Mouse (Mus musculus): ENCODE data around the gene Pip4k2a. TPM values are rescaled to one million over a fixed set of nuclear protein-coding genes. Genes with fewer than 3 reads are reported as not detected.

Gene Pip4k2a
- total and polyA plus RNA-seq, 2 experiments from 2014 or later: 8.4 to 9.3 TPM

DNA sequence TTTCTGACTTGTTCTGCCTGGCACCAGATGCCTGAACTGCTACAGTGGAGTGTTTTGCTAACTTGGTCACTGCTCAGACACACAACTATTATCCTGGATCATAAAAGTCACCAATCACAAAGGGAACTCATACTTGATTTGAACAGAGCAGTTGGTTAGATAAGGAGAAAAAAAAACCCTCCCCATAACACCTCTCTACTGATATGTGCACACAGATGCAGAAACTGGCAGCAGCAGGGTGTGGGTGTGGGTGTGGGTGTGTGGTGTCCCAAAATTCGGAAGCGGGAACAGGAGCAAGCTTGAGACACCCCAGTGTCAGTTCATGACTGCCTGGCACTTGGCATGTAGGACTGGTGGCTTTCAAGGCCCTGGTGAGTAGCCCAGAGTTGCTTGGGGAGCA lies 130.9 kb downstream of the Pip4k2a start:
- no peak overlapping the region for H3K4me3 ChIP-seq (ENCODE audit: low read depth, low read length)
- ATAC-seq (no peak), DNase-seq (no peak)
- H3K27ac ChIP-seq (ENCODE audit: low read depth, low read length): no peak overlapping the region
- H3K9ac ChIP-seq: no peak overlapping the region
- H3K4me1 ChIP-seq (ENCODE audit: insufficient read depth): no peaks in the 10 kb centered on the region
- no peaks in the 10 kb centered on the region for H3K36me3 ChIP-seq (ENCODE audit: insufficient read depth)
- 89% methylated on average over 2 of the region's 2 CpGs for WGBS
- TF ChIP-seq CTCF (IDR thresholded peaks at IDR 0.05; ENCODE audit: low read depth): no peak
- H3K27me3 ChIP-seq (ENCODE audit: insufficient read depth, low read length): no peaks in the 10 kb centered on the region
- H3K4me2 ChIP-seq (ENCODE audit: low read depth): no peak overlapping the region
- no peaks in the 10 kb centered on the region for H3K9me3 ChIP-seq (ENCODE audit: low read length)

DNA sequence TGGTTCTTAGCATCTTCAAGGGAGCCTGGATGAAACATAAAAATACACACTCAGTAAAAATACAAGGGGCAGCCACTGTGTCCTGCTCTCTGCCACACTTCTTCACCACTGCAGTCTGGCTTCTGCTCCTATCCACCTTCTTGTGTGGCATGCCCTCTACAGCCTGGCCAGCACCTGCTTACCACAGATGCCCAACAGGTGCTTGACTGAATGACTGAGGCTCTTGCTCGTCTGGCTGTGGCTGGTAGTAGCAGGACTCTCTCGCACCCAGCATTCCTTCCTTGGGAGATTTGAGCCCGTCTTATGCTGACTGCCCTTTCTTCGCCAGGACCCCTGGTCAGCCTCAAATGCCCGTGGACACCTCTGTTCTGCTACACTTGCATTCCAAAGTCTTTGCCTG lies 133.2 kb downstream of the Pip4k2a start:
- H3K4me1 ChIP-seq (ENCODE audit: insufficient read depth): no peaks in the 10 kb centered on the region
- no peaks in the 10 kb centered on the region for H3K9me3 ChIP-seq (ENCODE audit: low read length)

DNA sequence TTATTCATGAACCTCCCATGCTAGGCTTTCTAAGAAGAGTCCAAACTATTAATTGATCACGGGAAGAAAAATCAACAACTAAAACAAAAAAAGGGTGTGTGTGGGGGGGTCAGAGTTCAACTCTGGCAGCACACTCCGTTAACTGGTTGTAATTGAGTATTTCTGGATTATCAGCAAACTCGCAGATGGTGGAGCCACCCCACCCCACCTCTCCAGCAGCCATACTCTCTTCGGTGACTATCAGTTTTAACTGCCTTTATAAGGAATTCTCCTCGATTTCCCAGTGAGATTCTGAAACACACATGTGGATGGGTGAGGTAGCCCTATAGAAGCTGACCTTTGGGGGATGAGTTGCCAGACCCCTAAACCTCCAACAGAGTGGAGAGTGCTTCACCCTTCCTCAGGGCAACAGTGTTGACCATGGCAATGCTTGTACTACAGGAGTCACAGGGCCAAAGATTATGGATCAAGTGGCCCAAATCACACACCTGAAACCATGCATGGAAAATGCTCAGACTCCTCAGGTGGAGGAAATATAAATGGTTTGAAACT lies 136.2 kb downstream of the Pip4k2a start:
- Histone ChIP-seq H3K27me3 (ENCODE audit: insufficient read depth, low read length) (no peaks in the 10 kb centered on the region), H3K4me2 (ENCODE audit: low read depth) (no peak overlapping the region), H3K9me3 (ENCODE audit: low read length) (no peaks in the 10 kb centered on the region), H3K4me3 (ENCODE audit: low read depth, low read length) (no peak overlapping the region), H3K27ac (ENCODE audit: low read depth, low read length) (no peak overlapping the region), H3K36me3 (ENCODE audit: insufficient read depth) (no peaks in the 10 kb centered on the region), H3K9ac (no peak overlapping the region), H3K4me1 (ENCODE audit: insufficient read depth) (no peaks in the 10 kb centered on the region)
- DNase-seq: no peak
- no peak for ATAC-seq
- TF ChIP-seq CTCF (IDR thresholded peaks at IDR 0.05; ENCODE audit: low read depth): no peak
- 81% methylated on average over 5 of the region's 5 CpGs for WGBS

More for the DNA sequence above, 133.2 kb downstream of the Pip4k2a start:
- H3K27ac ChIP-seq (ENCODE audit: low read depth, low read length): no peak overlapping the region
- 88% methylated on average over 5 of the region's 5 CpGs for WGBS
- DNase-seq (no peak), ATAC-seq (no peak)
- no peak overlapping the region for H3K9ac ChIP-seq
- no peak for TF ChIP-seq CTCF (IDR thresholded peaks at IDR 0.05; ENCODE audit: low read depth)
- H3K4me2 ChIP-seq (ENCODE audit: low read depth): no peak overlapping the region
- H3K36me3 ChIP-seq (ENCODE audit: insufficient read depth): no peaks in the 10 kb centered on the region
- no peaks in the 10 kb centered on the region for H3K27me3 ChIP-seq (ENCODE audit: insufficient read depth, low read length)
- H3K4me3 ChIP-seq (ENCODE audit: low read depth, low read length): no peak overlapping the region

DNA sequence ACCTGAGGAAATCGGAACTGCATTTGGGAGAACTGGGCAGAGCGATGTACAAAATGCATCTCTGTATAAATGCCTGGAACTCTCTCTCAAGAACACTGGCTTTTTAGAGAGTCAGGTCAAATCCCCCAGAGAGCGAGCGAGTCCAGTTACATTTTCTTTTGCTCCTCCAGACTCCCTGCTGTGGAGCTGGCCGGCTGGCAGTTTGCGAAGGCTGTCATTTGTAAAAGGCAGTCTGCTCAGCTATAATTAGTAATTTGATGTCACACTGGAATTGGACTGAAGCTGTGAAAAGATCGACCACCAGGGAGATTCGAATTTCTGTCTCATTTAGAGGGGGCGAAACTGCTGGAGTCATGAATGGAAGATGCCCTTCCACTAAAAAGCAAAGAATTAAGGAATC lies 137.2 kb downstream of the Pip4k2a start:
- Histone ChIP-seq H3K27ac (ENCODE audit: low read depth, low read length) (no peak overlapping the region), H3K4me3 (ENCODE audit: low read depth, low read length) (no peak overlapping the region), H3K27me3 (ENCODE audit: insufficient read depth, low read length) (no peaks in the 10 kb centered on the region), H3K9me3 (ENCODE audit: low read length) (no peaks in the 10 kb centered on the region), H3K4me2 (ENCODE audit: low read depth) (no peak overlapping the region), H3K36me3 (ENCODE audit: insufficient read depth) (no peaks in the 10 kb centered on the region), H3K9ac (no peak overlapping the region), H3K4me1 (ENCODE audit: insufficient read depth) (no peaks in the 10 kb centered on the region)
- no peak for DNase-seq
- TF ChIP-seq CTCF (IDR thresholded peaks at IDR 0.05; ENCODE audit: low read depth): no peak
- WGBS: 10% methylated on average over 9 of the region's 9 CpGs
- ATAC-seq: no peak

DNA sequence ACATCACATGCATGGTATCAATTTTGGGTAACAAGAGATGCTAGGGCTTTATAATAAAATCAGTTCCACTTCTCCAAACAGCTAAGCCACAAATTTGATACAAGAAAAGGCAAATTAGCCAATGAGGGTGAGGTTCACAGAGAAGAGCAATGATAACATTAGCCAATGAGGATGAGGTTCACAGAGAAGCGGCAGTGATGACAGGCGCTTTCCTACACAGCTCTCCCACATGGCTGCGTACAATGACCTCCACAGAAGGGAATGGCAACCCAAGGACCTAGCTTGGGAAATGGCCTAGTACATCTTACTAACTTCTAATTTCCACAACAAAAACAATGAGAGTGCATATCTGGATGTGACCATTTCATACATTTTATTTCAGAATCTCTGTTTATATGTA lies 140.0 kb downstream of the Pip4k2a start:
- 95% methylated on average over 3 of the region's 3 CpGs for WGBS
- no peak for ATAC-seq

DNA sequence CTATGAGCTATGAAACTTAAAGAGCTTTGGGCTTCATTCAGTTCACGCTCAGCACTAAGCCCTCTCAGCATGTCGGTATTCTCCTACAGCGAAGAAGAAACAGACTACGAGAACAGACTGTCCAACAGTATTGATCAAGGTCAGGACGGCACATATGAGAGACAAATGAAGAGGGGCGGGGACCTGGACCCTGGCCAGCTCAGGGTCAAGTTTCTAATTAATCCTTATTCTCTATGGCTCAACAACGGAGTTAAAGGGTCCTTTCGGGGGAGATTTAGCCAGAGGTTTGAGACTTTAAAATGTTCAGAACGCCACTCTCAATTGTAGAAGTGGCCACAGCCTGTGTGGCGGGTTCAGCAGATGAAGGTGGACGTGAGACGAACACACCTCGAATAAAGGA lies 141.5 kb downstream of the Pip4k2a start:
- 38% methylated on average over 13 of the region's 13 CpGs for WGBS
- DNase-seq: no peak
- H3K27me3 ChIP-seq (ENCODE audit: insufficient read depth, low read length): no peaks in the 10 kb centered on the region
- no peak overlapping the region for H3K4me2 ChIP-seq (ENCODE audit: low read depth)
- no peak overlapping the region for H3K27ac ChIP-seq (ENCODE audit: low read depth, low read length)
- ATAC-seq: no peak
- H3K9me3 ChIP-seq (ENCODE audit: low read length): no peaks in the 10 kb centered on the region
- H3K9ac ChIP-seq: no peak overlapping the region
- H3K36me3 ChIP-seq (ENCODE audit: insufficient read depth): peaks cover 4% of the 10 kb centered on the region; the same call in 1 of the 2 replicates
- H3K4me3 ChIP-seq (ENCODE audit: low read depth, low read length): no peak overlapping the region
- H3K4me1 ChIP-seq (ENCODE audit: insufficient read depth): no peaks in the 10 kb centered on the region
- TF ChIP-seq CTCF (IDR thresholded peaks at IDR 0.05; ENCODE audit: low read depth): no peak

More for the DNA sequence above, 140.0 kb downstream of the Pip4k2a start:
- no peak overlapping the region for H3K9ac ChIP-seq
- no peaks in the 10 kb centered on the region for H3K36me3 ChIP-seq (ENCODE audit: insufficient read depth)
- no peaks in the 10 kb centered on the region for H3K9me3 ChIP-seq (ENCODE audit: low read length)
- H3K4me1 ChIP-seq (ENCODE audit: insufficient read depth): no peaks in the 10 kb centered on the region
- H3K4me2 ChIP-seq (ENCODE audit: low read depth): no peak overlapping the region
- no peak overlapping the region for H3K4me3 ChIP-seq (ENCODE audit: low read depth, low read length)
- DNase-seq: no peak
- H3K27me3 ChIP-seq (ENCODE audit: insufficient read depth, low read length): no peaks in the 10 kb centered on the region
- TF ChIP-seq CTCF (IDR thresholded peaks at IDR 0.05; ENCODE audit: low read depth): no peak
- no peak overlapping the region for H3K27ac ChIP-seq (ENCODE audit: low read depth, low read length)

DNA sequence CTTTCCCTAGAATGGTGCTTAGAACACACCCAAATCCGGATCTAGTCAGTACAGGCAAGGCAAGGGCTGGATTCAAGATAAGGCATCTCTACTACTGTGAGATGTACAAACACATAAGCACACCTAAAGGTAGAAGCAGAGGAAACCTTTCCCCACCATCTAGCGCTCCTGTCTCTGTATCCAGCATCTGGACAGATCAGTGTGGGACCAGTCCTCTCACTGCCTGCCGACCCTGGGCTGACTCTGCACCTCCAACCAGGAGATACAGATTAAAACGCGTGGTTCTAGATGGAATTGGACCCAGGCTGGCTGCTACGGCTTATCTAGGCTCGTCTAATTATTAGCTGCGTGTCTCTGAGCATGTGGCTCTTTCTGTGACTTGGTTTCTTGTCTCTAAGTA lies 142.7 kb downstream of the Pip4k2a start:
- Histone ChIP-seq H3K27ac (ENCODE audit: low read depth, low read length) (no peak overlapping the region), H3K9me3 (ENCODE audit: low read length) (no peaks in the 10 kb centered on the region), H3K9ac (no peak overlapping the region), H3K36me3 (ENCODE audit: insufficient read depth) (peaks cover 4% of the 10 kb centered on the region; the same call in 1 of the 2 replicates), H3K4me2 (ENCODE audit: low read depth) (no peak overlapping the region), H3K27me3 (ENCODE audit: insufficient read depth, low read length) (no peaks in the 10 kb centered on the region), H3K4me1 (ENCODE audit: insufficient read depth) (no peaks in the 10 kb centered on the region), H3K4me3 (ENCODE audit: low read depth, low read length) (no peak overlapping the region)
- DNase-seq (no peak), ATAC-seq (no peak)
- 70% methylated on average over 8 of the region's 8 CpGs for WGBS
- no peak for TF ChIP-seq CTCF (IDR thresholded peaks at IDR 0.05; ENCODE audit: low read depth)
